Mouse (Mus musculus) MN1 (cell line): ENCODE data around the gene Atg4b.
A peak's percentile ranks its signal among the peaks of the same experiment; 100 is the strongest.
"Not testable (repeated sequence)": the region's sequence is repeated elsewhere in the genome, so short reads cannot be mapped to it uniquely, and the experiment has no call there.

Source experiments
- DNase-seq: peaks from one replicate; pipeline ENCODE4 v3.0.0-alpha.2; 2016; ENCODE audit warnings: low spot score

The Atg4b gene

DNA sequence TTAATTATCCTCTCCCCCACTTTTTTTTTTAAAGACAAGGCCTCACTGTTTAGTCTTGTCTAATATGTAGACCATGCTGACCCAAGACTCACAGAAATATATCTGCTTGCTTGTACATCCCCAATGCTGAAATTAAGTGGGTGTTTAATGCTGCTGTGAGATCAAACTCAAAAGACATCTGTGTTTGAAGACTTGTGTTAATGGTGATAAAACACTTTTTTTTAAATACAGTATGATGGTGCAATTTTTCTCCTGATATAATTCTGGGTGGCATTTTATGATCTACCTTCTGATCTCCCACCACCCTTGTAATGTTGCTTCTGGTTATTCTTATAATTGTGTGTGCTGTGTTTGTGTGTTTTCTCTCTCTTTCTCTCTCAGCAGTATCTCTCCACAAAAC is 4.9 kb downstream of the Atg4b start:
- no peak for DNase-seq

GRCm38 (mm10) chr1:93760076-93760475 is 8.8 kb downstream of the Atg4b start:
- DNase-seq: no peak

DNA sequence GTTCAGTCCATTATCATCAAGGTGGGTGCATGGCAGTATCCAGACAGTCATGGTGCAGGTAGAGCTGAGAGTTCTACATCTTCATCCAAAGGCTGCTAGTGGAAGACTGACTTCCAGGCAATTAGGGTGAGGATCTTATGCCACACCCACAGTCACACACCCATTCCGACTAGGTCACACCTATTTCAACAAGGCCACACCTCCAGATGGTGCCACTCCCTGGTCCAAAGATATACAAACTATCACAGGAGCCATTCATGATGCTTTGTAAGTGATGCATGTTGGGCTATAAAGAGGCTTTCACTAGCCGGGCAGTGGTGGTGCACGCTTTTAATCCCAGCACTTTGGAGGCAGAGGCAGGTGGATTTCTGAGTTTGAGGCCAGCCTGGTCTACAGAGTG is 12.2 kb downstream of the Atg4b start:
- not testable (repeated sequence) for DNase-seq

- DNase-seq: no peak
Observed at GRCm38 (mm10) chr1:93764871-93765591, 13.7 kb downstream of the Atg4b start.

DNA sequence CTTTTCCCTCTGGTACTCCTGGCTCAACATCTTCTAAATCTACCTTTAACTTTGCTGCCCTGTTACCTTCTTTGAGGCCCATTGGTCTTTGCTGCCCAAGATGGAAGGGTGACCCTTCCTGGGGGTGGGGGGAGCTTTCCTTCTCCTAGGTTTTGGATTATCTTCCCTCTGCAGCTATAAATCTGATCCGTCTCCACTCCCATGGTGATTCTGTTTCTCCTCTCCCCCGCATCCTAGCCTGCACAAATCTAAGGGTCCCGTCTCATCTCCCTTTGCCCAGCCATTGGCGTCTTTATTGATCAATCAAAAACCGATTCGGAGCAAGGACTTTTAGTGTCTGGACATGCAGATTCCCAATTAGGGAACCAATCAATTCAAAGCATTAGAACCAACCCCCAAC is 16.3 kb downstream of the Atg4b start:
- DNase-seq: no peak

DNA sequence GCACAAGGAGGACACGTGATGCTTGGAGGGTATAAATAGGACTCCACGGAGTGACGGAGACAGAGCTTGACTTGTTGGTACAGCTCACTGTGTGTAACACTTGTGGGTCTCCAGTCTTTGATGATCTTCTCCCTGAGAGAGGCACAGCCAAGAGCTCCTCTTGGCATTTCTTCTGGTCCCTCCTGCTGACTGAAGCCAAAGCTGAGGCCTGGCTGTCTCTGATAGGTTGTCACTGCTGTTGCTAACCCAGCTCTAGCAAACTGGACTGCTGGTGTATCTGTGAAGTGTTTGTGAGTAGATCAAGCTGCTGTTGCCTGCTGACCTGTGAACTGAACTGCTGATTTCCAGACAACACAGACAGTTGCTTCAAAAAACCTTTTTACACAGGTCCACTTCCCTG is 18.6 kb downstream of the Atg4b start:
- no peak for DNase-seq

- no peak for DNase-seq
Observed at GRCm38 (mm10) chr1:93776686-93777085, 25.4 kb downstream of the Atg4b start.

- no peak for DNase-seq
Observed at GRCm38 (mm10) chr1:93786912-93787311, 35.6 kb downstream of the Atg4b start.

DNA sequence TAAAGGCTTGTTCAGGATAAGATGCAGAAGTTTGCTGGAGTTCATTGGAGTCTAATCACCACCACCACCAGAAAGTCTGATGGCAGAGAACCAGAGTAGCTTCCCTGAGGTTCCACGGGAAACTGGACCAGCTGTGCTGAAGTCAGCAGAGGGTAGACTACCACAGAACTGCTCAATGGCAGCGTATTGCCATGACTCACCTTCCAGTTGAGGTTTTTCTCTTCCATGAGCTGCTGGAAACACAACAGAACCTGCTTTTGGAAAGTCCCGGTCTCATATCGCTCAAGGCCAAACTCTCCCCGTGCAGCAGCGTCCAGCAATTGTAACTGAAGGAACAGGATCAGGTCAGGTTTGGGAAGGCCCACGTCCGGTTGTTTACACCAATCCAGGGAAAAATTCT is 43.2 kb downstream of the Atg4b start:
- DNase-seq: no peak

GRCm38 (mm10) chr1:93795886-93796285 is 44.6 kb downstream of the Atg4b start:
- DNase-seq: no peak

DNA sequence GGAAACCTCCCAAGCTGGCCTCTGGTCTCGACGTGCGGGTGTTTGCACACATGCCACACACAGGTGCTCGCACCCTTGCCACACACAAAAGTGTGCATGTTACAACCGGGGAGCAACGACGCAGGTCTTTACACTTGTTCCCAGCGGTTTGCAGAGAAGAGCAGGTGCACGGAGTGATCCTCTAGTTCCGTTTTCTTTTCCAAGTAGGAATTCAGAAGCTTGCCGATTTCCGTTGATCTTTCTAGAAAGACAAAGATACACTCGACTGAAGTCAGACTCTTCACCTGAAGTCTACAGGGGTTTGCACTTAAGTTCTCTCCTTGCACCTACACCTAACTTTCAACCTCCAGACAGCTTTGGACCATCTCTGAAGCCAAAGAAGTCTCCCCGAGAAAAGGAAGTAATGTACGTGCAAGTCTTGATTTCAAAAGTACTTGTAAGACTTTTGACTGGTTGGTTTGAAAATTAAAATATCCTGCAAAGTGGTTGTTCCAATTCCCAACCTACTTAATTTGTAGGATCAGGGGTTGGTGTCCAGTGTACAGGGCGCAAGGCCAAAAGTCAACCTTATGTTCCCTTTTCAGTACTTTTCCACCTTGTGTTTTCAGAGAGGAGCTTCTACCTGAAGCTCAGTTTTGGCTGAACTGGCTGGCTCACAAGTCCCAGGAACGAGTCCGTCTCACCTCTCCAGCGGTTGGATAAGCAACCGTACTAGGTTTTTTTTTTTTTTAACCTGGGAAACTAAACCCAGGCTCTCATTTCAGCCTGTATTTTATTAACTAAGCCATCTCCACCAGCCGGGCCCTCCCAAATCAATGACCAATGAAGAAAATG is 49.6 kb downstream of the Atg4b start:
- DNase-seq: no peak

- peak; percentile 95 for DNase-seq
Observed at GRCm38 (mm10) chr1:93801741-93802238, 50.5 kb downstream of the Atg4b start, which contains the start of gene Dtymk. Gene Dtymk (minus strand): TSS chr1:93801934.

DNA sequence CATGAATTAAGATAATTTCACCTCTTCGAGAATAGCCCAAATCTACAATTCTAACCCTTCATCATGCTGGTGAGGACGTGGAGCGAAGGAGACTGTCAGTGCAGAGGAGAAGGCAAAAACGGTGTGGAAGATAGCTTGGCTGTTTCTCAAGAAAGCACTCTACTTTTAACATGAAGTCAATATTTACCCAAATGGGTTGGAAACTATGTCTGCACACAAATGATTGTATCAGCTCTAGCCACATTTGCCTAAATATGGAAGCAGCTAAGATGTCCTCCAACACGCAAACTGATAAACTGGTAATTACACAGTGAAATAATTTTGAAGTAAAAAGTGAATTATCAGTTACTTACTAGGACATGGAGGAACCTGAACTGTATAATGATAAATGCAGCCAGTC is 51.5 kb downstream of the Atg4b start:
- DNase-seq: peak; percentile 18

DNA sequence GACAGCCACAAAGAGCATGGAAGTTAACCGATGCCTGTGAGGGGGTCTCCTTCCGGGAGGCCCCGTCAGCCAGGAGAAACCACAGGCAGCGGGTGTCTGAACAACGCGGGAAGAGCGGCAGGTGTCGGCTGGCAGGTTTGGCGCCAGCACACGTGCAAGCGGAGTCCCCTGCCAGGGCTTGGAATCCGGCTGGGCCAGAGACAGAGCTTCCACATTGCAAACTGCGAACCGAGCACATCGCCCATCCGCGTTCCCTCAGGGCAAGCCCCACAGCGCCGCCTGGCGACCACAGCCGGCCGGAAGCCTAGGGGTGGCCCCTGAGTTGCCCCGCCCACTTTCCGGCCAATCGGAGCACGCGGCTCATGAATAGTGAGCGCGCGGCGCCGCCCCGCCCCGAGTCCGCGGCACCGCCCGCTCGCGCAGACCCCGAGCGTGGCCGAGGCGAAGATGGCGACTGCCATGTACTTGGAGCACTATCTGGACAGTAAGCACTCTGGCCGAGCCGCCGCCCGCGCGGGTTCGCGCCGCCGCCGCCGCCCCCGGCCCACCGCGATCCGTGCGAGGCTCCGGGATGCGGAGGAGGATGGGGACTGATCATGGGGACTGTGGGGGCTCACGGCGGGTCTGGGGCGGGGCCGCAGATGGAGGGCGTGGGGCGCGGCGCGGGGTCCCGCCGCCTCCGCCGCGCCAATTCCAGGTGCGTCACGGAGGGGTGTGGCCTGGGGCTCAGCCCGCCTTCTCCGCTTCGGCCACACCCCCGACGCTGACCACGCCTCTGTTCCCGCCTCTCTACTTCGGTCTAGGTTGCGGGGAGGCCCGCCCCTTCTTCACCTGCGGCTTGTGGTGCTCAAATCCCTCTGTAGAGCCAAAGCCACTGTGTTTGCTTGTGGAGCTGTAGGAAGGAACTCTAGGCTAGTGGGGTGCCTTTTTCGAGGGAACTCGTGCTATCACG is 52.5 kb downstream of the Atg4b start, which contains the start of gene Ing5:
Gene Ing5 (plus strand): TSS at position 410 of the 952 bp plus-strand sequence.
- DNase-seq: peak; percentile 97

GRCm38 (mm10) chr1:93804818-93805217 is 53.5 kb downstream of the Atg4b start:
- no peak for DNase-seq

GRCm38 (mm10) chr1:93805221-93805951 is 54.1 kb downstream of the Atg4b start:
- no peak for DNase-seq

GRCm38 (mm10) chr1:93808871-93809270 is 57.6 kb downstream of the Atg4b start:
- DNase-seq: no peak

DNA sequence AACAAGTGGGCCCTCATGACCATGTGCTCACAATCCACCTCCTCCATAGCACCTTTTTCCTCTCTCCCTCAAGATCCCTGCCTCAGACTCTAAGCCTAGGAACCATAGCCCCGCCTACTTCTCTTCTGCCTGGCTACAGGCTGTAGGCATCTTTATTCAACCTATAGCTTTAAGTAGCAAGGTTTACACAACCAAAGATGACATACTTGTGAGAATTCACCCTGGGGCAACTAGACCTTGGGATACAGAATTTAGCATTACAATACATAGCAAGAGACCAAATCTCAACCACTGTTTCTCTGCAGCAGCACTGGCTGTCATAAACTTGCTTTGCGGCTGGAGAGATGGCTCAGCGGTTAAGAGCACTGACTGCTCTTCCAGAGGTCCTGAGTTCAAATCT is 58.7 kb downstream of the Atg4b start:
- DNase-seq: no peak

- no peak for DNase-seq
Observed at GRCm38 (mm10) chr1:93811495-93812039, 60.3 kb downstream of the Atg4b start.

- DNase-seq: no peak
Observed at GRCm38 (mm10) chr1:93817823-93818532, 66.7 kb downstream of the Atg4b start.
